Mouse (Mus musculus) central nervous system, embryonic 14 days (tissue): ENCODE results near the gene Atf1. TPM values are rescaled to one million over a fixed set of nuclear protein-coding genes. Genes with fewer than 3 reads are reported as not detected.

Experiments used
- polyA plus RNA-seq: library from polyadenylated mRNA; depleted of rRNA; stranded (reverse); fragments of >200 nt; gene quantifications from 2 replicates; pipeline ENCODE4 v1.2.3, GENCODE M21; 2012; rRNA removed

The Atf1 gene
- 17.9 and 18.9 TPM in 2 replicates for polyA plus RNA-seq

GRCm38 (mm10) chr15:100227663-100228534 lies at the start of gene Atf1:
Gene Atf1, plus strand, starts transcription at chr15:100227819.

GRCm38 (mm10) chr15:100280626-100281025 lies 53.0 kb downstream of the Atf1 start, which contains the start of gene Tmprss12:
Gene Tmprss12, plus strand, starts transcription at chr15:100280837.

GRCm38 (mm10) chr15:100304019-100304991 lies 76.7 kb downstream of the Atf1 start, which contains the start of gene Mettl7a1:
Gene Mettl7a1, plus strand, starts transcription at chr15:100304140.

Other genes with a start within 250 kb of the Atf1 start
- gene Dip2b, start 189.2 kb upstream of the Atf1 start, polyA plus RNA-seq = 23.1 and 24.3 TPM in 2 replicates
- not detected in 2 replicates for gene Tmprss12, start 53.0 kb downstream of the Atf1 start, polyA plus RNA-seq
- gene Mettl7a1, start 76.3 kb downstream of the Atf1 start, polyA plus RNA-seq = 12.4 and 13.8 TPM in 2 replicates
- gene Mettl7a3, start 107.1 kb downstream of the Atf1 start, polyA plus RNA-seq = 0.11 and 0.30 TPM in 2 replicates
- gene Methig1, start 125.3 kb downstream of the Atf1 start, polyA plus RNA-seq = 0.08 TPM in 1 of 2 replicates, not detected in the other
- gene Mettl7a2, start 125.4 kb downstream of the Atf1 start, polyA plus RNA-seq = not detected in 2 replicates
- not detected in 2 replicates for gene Higd1c, start 136.7 kb downstream of the Atf1 start, polyA plus RNA-seq
- gene Gm5475, start 194.3 kb downstream of the Atf1 start, polyA plus RNA-seq = 0.02 and 0.04 TPM in 2 replicates
- 36.7 and 39.2 TPM in 2 replicates for gene Slc11a2, start 197.3 kb downstream of the Atf1 start, polyA plus RNA-seq
- 78.1 and 78.7 TPM in 2 replicates for gene Letmd1, start 241.2 kb downstream of the Atf1 start, polyA plus RNA-seq